In the genomic region with DNA sequence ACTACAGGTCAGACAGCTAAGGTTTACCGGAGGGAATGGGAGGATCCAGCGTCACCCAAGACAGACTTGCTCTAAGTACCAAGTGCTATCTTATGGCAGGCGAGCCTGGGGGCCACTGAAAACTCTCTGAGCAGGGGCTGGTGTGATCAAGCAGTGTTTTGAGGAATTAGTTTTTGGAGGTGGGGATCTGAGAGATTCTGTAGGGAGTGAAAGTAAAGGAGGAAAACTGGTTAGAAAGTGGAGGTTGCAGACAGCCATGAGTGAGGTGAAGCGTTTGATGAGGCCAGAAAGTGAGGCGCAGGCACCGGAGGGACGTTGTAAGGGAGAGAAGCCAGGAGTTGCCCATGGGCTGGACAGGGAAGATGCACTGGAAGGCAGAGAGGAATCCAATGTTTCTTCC, we compare ENCODE assay signal across 21 mouse cellular contexts.
DNase-seq lines count a peak whose midpoint lies in the region; ATAC-seq lines count a peak whose summit lies in the region.
"Had no signal": no experiment of that assay in that cellular context is flagged by ENCODE, and none has a peak within 500 bp of the region (broad histone marks: within the 10 kb centered on the region; RNA-seq: fewer than 3 reads in every experiment).

No protein-coding gene starts in this region.

- WGBS in intestine, embryonic 14.5 days: 92% methylated on average over 7 of the region's 7 CpGs
- WGBS in intestine, embryonic 15.5 days: 90% methylated on average over 7 of the region's 7 CpGs
- 93% methylated on average over 7 of the region's 7 CpGs for WGBS in midbrain, embryonic 10.5 days
- 95% methylated on average over 7 of the region's 7 CpGs for WGBS in midbrain, embryonic 14.5 days

- H3K4me2 ChIP-seq in intestine, embryonic 14.5 days (ENCODE audit: low read length): no peak overlapping the region
- H3K4me2 ChIP-seq in intestine, embryonic 15.5 days (replicated peaks): no peak overlapping the region
- no peak overlapping the region for H3K4me2 ChIP-seq in midbrain, embryonic 14.5 days (ENCODE audit: low read length)
- H3K4me2 ChIP-seq: embryonic facial prominence, embryonic 13.5 days; embryonic facial prominence, embryonic 15.5 days had no signal

- no peaks in the 10 kb centered on the region for H3K9me3 ChIP-seq in intestine, embryonic 14.5 days (ENCODE audit: control insufficient read depth, low read length)
- H3K9me3 ChIP-seq in intestine, embryonic 15.5 days: no peaks in the 10 kb centered on the region
- H3K9me3 ChIP-seq in midbrain, embryonic 10.5 days (replicated peaks): no peaks in the 10 kb centered on the region
- H3K9me3 ChIP-seq in midbrain, embryonic 14.5 days (ENCODE audit: control insufficient read depth, low read length): no peaks in the 10 kb centered on the region
- H3K9me3 ChIP-seq: embryonic facial prominence, embryonic 13.5 days; embryonic facial prominence, embryonic 15.5 days had no signal

- ATAC-seq in intestine, embryonic 14.5 days (replicated peaks; ENCODE audit: low FRiP score, low TSS enrichment, low read depth): no peak
- ATAC-seq in intestine, embryonic 15.5 days: no peak
- no peak for ATAC-seq in midbrain, embryonic 14.5 days (ENCODE audit: low FRiP score, low TSS enrichment)
- ATAC-seq: forebrain, embryonic 14.5 days; forebrain, embryonic 16.5 days had no signal

- H3K4me3 ChIP-seq in intestine, embryonic 14.5 days (ENCODE audit: low read depth, low read length): no peak overlapping the region
- no peak overlapping the region for H3K4me3 ChIP-seq in intestine, embryonic 15.5 days (replicated peaks)
- H3K4me3 ChIP-seq in midbrain, embryonic 10.5 days: no peak overlapping the region
- H3K4me3 ChIP-seq in midbrain, embryonic 14.5 days (replicated peaks; ENCODE audit: low read depth, low read length): no peak overlapping the region
- H3K4me3 ChIP-seq: embryonic facial prominence, embryonic 13.5 days; embryonic facial prominence, embryonic 15.5 days; erythroblast, embryonic 14.5 days had no signal

- H3K27ac ChIP-seq in intestine, embryonic 14.5 days (ENCODE audit: low read depth): no peak overlapping the region
- no peak overlapping the region for H3K27ac ChIP-seq in intestine, embryonic 15.5 days
- no peak overlapping the region for H3K27ac ChIP-seq in midbrain, embryonic 10.5 days (replicated peaks)
- no peak overlapping the region for H3K27ac ChIP-seq in midbrain, embryonic 14.5 days (replicated peaks; ENCODE audit: low read depth, low read length)
- H3K27ac ChIP-seq: embryonic facial prominence, embryonic 13.5 days; embryonic facial prominence, embryonic 15.5 days had no signal

- intact Hi-C loops in heart, postnatal 36 days (cut with DNase I): no loop called here

- H3K4me1 ChIP-seq in intestine, embryonic 14.5 days (replicated peaks; ENCODE audit: control insufficient read depth, insufficient read depth, low read length): 0 out of 2 replicates have a peak, but pooled peaks cover 3% of the 10 kb centered on the region
- H3K4me1 ChIP-seq in intestine, embryonic 15.5 days (replicated peaks): no peaks in the 10 kb centered on the region
- H3K4me1 ChIP-seq in midbrain, embryonic 10.5 days: peaks cover 8% of the 10 kb centered on the region
- no peaks in the 10 kb centered on the region for H3K4me1 ChIP-seq in midbrain, embryonic 14.5 days (ENCODE audit: control insufficient read depth, insufficient read depth, low read length)
- H3K4me1 ChIP-seq: embryonic facial prominence, embryonic 13.5 days had no signal

- H3K9ac ChIP-seq in intestine, embryonic 14.5 days (ENCODE audit: low read length): no peak overlapping the region
- no peak overlapping the region for H3K9ac ChIP-seq in intestine, embryonic 15.5 days
- no peak overlapping the region for H3K9ac ChIP-seq in midbrain, embryonic 14.5 days (replicated peaks; ENCODE audit: low read length)
- H3K9ac ChIP-seq: embryonic facial prominence, embryonic 13.5 days; embryonic facial prominence, embryonic 15.5 days had no signal

- H3K27me3 ChIP-seq in intestine, embryonic 14.5 days (replicated peaks; ENCODE audit: control insufficient read depth, insufficient read depth, low read length): no peaks in the 10 kb centered on the region
- H3K27me3 ChIP-seq in intestine, embryonic 15.5 days (replicated peaks): no peaks in the 10 kb centered on the region
- 0 out of 2 replicates have a peak, but pooled peaks cover 3% of the 10 kb centered on the region for H3K27me3 ChIP-seq in midbrain, embryonic 10.5 days (ENCODE audit: low read depth, poor library complexity, severe bottlenecking)
- no peaks in the 10 kb centered on the region for H3K27me3 ChIP-seq in midbrain, embryonic 14.5 days (ENCODE audit: control insufficient read depth, insufficient read depth, low read length)
- H3K27me3 ChIP-seq: embryonic facial prominence, embryonic 13.5 days; embryonic facial prominence, embryonic 15.5 days had no signal

- H3K36me3 ChIP-seq in intestine, embryonic 14.5 days (ENCODE audit: control insufficient read depth, insufficient read depth, low read length): no peaks in the 10 kb centered on the region
- no peaks in the 10 kb centered on the region for H3K36me3 ChIP-seq in intestine, embryonic 15.5 days
- peaks cover 7% of the 10 kb centered on the region for H3K36me3 ChIP-seq in midbrain, embryonic 10.5 days
- peaks cover 12% of the 10 kb centered on the region; the same call in 1 of the 2 replicates for H3K36me3 ChIP-seq in midbrain, embryonic 14.5 days (ENCODE audit: control insufficient read depth, insufficient read depth, low read length)
- H3K36me3 ChIP-seq: embryonic facial prominence, embryonic 13.5 days; embryonic facial prominence, embryonic 15.5 days had no signal

- peak; percentile 73 for DNase-seq in heart, adult 11 months
- DNase-seq in heart, postnatal 36 days: no peak
- DNase-seq in intestine, embryonic 14.5 days (ENCODE audit: low spot score): peak; percentile 42
- DNase-seq in midbrain, embryonic 10.5 days (ENCODE audit: low spot score): peak; percentile 7
- no peak for DNase-seq in midbrain, embryonic 14.5 days
- DNase-seq: adrenal gland, adult 2 months; adrenal gland, postnatal 10 days; adrenal gland, postnatal 25 days; cerebellum, adult 11 months; cerebellum, adult 18-20 months; cerebellum, adult 8-10 months; cerebellum, adult 9-11 months; cerebellum, postnatal 14 days; cerebellum, postnatal 36 days; embryo, embryonic 11 days had no signal

Comparison
In these comparisons a context has a peak if more than half of its experiments do, and no peak if none do; other contexts are left out.
1. DNase-seq: peak in heart, adult 11 months (single experiment), intestine, embryonic 14.5 days (single experiment) and midbrain, embryonic 10.5 days (single experiment); none in heart, postnatal 36 days (0 of 2) and midbrain, embryonic 14.5 days (single experiment).